Mouse (Mus musculus) limb, embryonic 13.5 days (tissue): ENCODE measurements around the gene Idh3b. TPM values are rescaled to one million over a fixed set of nuclear protein-coding genes. Genes with fewer than 3 reads are reported as not detected.

Source experiments
- ATAC-seq: fragments of 200-750 bp; cut with Nextera tagmentation; 2 replicates; pipeline ENCODE4 v1.8.0; 2017; ENCODE audit warnings: low read depth, moderate number of reproducible peaks, moderate TSS enrichment; ENCODE audit not compliant: low FRiP score
- H3K27ac ChIP-seq: fragments of 300-500 bp; sonication (generic); 2 replicates; pipeline ENCODE4 v1.5.1; 2015; ENCODE audit warnings: inconsistent platforms, mild to moderate bottlenecking, moderate library complexity
- H3K27me3 ChIP-seq: fragments of 300-500 bp; sonication (generic); 2 replicates; pipeline ENCODE4 v1.6.1; 2015; ENCODE audit warnings: mild to moderate bottlenecking, inconsistent platforms
- H3K36me3 ChIP-seq: fragments of 300-500 bp; sonication (generic); 2 replicates; pipeline ENCODE4 v1.6.1; 2015; ENCODE audit warnings: inconsistent platforms, mild to moderate bottlenecking, moderate library complexity
- H3K4me1 ChIP-seq: fragments of 300-500 bp; sonication (generic); 2 replicates; pipeline ENCODE4 v1.6.1; 2015; ENCODE audit warnings: inconsistent platforms
- H3K4me2 ChIP-seq: fragments of 300-500 bp; sonication (generic); replicated peaks from 2 replicates; pipeline ENCODE4 v1.6.1; 2015; ENCODE audit warnings: inconsistent platforms, mild to moderate bottlenecking, moderate library complexity
- H3K4me3 ChIP-seq: fragments of 300-500 bp; sonication (generic); 2 replicates; pipeline ENCODE4 v1.5.1; 2015; ENCODE audit warnings: moderate library complexity, mild to moderate bottlenecking, inconsistent platforms
- H3K9ac ChIP-seq: fragments of 300-500 bp; sonication (generic); 2 replicates; pipeline ENCODE4 v1.6.1; 2015; ENCODE audit warnings: mild to moderate bottlenecking, inconsistent platforms
- H3K9me3 ChIP-seq: fragments of 300-500 bp; sonication (generic); 2 replicates; pipeline ENCODE4 v1.6.1; 2016; ENCODE audit warnings: inconsistent platforms
- WGBS: fragments of 180-500 bp; shearing (Covaris S2); methylation state at CpG from one replicate; pipeline ENCODE4 v1.1.7; 2015; 5-methylcytosine and 5-hydroxymethylcytosine counted together
- polyA plus RNA-seq: library from polyadenylated mRNA; unstranded; fragments of >200 nt; fragmentation: Nextera tagmentation; extraction: Ambion mirVana; gene quantifications from 2 replicates; pipeline ENCODE4 v1.2.1, GENCODE M21; 2015

Gene Idh3b
- polyA plus RNA-seq, 1 experiment from 2014 or later, result 158 TPM

GRCm38 (mm10) chr2:130260822-130261221 lies 23.5 kb downstream of the Idh3b start:
- H3K4me2 ChIP-seq, result no peak overlapping the region
- H3K27ac ChIP-seq, result no peak overlapping the region
- no peaks in the 10 kb centered on the region for H3K27me3 ChIP-seq
- no peak overlapping the region for H3K4me3 ChIP-seq
- no peaks in the 10 kb centered on the region for H3K36me3 ChIP-seq
- no peaks in the 10 kb centered on the region for H3K4me1 ChIP-seq
- no peak for ATAC-seq
- WGBS, result 77% methylated on average over 4 of the region's 4 CpGs
- no peaks in the 10 kb centered on the region for H3K9me3 ChIP-seq
- H3K9ac ChIP-seq, result no peak overlapping the region

DNA sequence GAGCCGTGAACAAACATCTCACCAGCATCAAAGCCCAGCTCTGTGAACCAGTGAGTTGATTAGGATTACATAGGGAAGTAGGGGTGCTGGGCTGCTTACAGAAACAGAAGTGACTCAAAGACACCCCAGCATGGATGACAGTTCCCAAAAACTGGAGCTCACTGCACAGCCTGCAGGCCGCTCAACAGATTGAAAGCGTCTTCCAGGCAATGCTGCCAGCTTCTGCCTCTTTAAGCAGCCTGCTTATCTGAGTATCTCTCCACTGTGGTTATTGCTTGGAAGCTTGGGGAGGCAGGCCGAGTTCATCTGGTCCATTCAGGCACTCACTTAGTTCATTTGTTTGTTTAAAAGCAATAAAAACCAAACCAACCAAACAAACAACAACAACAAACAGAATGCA lies 27.6 kb downstream of the Idh3b start:
- no peak for ATAC-seq
- H3K9ac ChIP-seq, result no peak overlapping the region
- H3K27ac ChIP-seq, result no peak overlapping the region
- no peaks in the 10 kb centered on the region for H3K27me3 ChIP-seq
- 68% methylated on average over 4 of the region's 4 CpGs for WGBS
- no peaks in the 10 kb centered on the region for H3K4me1 ChIP-seq
- no peak overlapping the region for H3K4me3 ChIP-seq
- no peaks in the 10 kb centered on the region for H3K36me3 ChIP-seq
- H3K9me3 ChIP-seq, result no peaks in the 10 kb centered on the region
- no peak overlapping the region for H3K4me2 ChIP-seq

GRCm38 (mm10) chr2:130248226-130248625 lies 36.1 kb downstream of the Idh3b start:
- no peak overlapping the region for H3K4me3 ChIP-seq
- H3K27me3 ChIP-seq, result no peaks in the 10 kb centered on the region
- ATAC-seq, result no peak
- no peak overlapping the region for H3K27ac ChIP-seq
- H3K9me3 ChIP-seq, result no peaks in the 10 kb centered on the region
- no peaks in the 10 kb centered on the region for H3K4me1 ChIP-seq
- no peaks in the 10 kb centered on the region for H3K36me3 ChIP-seq
- no peak overlapping the region for H3K4me2 ChIP-seq
- H3K9ac ChIP-seq, result no peak overlapping the region
- 70% methylated on average over 7 of the region's 7 CpGs for WGBS

DNA sequence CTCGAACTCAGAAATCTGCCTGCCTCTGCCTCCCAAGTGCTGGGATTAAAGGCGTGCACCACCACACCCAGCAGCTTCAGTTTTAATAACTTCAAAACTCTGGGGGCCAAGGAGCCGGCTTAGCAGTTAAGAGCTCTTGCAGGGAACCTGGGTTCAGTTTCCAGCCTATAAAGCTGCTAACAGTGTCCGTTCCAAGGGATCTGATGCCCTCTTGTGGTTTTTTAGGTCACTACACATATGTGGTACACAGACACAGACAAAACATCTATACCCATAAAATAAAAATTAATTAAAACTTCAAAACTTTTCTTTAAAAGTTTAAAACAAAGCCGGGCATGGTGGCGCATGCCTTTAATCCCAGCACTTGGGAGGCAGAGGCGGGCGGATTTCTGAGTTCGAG lies 37.4 kb downstream of the Idh3b start:
- Histone ChIP-seq H3K4me3 (no peak overlapping the region), H3K9ac (no peak overlapping the region), H3K9me3 (no peaks in the 10 kb centered on the region), H3K27ac (no peak overlapping the region), H3K4me2 (no peak overlapping the region), H3K4me1 (no peaks in the 10 kb centered on the region), H3K36me3 (no peaks in the 10 kb centered on the region), H3K27me3 (no peaks in the 10 kb centered on the region)
- WGBS, result 43% methylated on average over 9 of the region's 9 CpGs
- ATAC-seq, result no peak

Other genes with a start within 250 kb of the Idh3b start
- not detected in 2 replicates for gene Tgm6, start 172.1 kb downstream of the Idh3b start, polyA plus RNA-seq
- gene Snrpb, start 105.1 kb downstream of the Idh3b start, polyA plus RNA-seq, result 632 and 645 TPM in 2 replicates
- not detected in 2 replicates for gene Tmc2, start 89.4 kb downstream of the Idh3b start, polyA plus RNA-seq
- 300 and 311 TPM in 2 replicates for gene Nop56, start 10.1 kb downstream of the Idh3b start, polyA plus RNA-seq
- 2.8 and 2.9 TPM in 2 replicates for gene Ebf4, start 10.6 kb upstream of the Idh3b start, polyA plus RNA-seq
- gene Cpxm1, start 113.0 kb upstream of the Idh3b start, polyA plus RNA-seq, result 137 and 145 TPM in 2 replicates
- 0.08 and 0.11 TPM in 2 replicates for gene Gm28372, start 120.7 kb upstream of the Idh3b start, polyA plus RNA-seq
- not detected in 2 replicates for gene 1700020A23Rik, start 120.7 kb upstream of the Idh3b start, polyA plus RNA-seq
- not detected in 2 replicates for gene Tmem239, start 121.9 kb upstream of the Idh3b start, polyA plus RNA-seq
- 113 and 122 TPM in 2 replicates for gene Vps16, start 139.8 kb upstream of the Idh3b start, polyA plus RNA-seq
- 16.1 and 16.4 TPM in 2 replicates for gene Pced1a, start 140.2 kb upstream of the Idh3b start, polyA plus RNA-seq
- 104 and 105 TPM in 2 replicates for gene Ptpra, start 165.7 kb upstream of the Idh3b start, polyA plus RNA-seq